Mouse (Mus musculus) liver, embryonic 14.5 days (tissue): ENCODE results near the gene Lsmem1.

Source experiments
- CTCF ChIP-seq: IDR thresholded peaks from 2 replicates; pipeline ENCODE4 v1.5.1; 2016; ENCODE audit warnings: antibody characterized with exemption, low read depth, control low read depth
- EP300 ChIP-seq: IDR thresholded peaks from 2 replicates; pipeline ENCODE4 v1.6.1; 2016; ENCODE audit warnings: antibody characterized with exemption, low read depth

DNA sequence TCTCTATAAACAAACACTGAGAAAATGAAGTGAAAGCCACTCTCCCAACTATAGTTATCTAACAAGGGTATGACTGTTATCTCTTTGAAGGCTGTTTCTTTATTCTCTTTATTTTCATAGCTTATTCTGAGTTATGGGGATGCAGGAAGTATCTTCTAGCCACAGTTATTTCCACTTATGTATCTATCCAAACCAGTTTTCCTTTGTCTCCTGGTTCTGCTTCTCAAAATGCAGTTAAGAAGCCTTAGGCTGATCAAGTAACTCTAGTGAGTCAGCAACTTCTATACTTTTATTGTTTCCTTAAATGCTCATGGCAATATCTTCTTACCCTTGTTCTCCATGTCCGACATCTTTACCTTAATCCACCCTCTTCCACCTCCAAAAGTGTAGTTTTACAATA lies 32.9 kb upstream of the Lsmem1 start:
- TF ChIP-seq CTCF, result no peak
- TF ChIP-seq EP300, result no peak
